Mouse (Mus musculus) embryonic facial prominence, embryonic 15.5 days (tissue): ENCODE measurements around the gene Pigk. TPM values are rescaled to one million over a fixed set of nuclear protein-coding genes. Genes with fewer than 3 reads are reported as not detected.

Experiments used
- ATAC-seq: fragments of 200-750 bp; cut with Nextera tagmentation; 2 replicates; pipeline ENCODE4 v1.8.0; 2017; ENCODE audit warnings: low read depth, moderate TSS enrichment; ENCODE audit not compliant: insufficient number of reproducible peaks, low FRiP score, low TSS enrichment
- H3K27ac ChIP-seq: fragments of 300-500 bp; sonication (generic); replicated peaks from 2 replicates; pipeline ENCODE4 v1.5.1; 2015; ENCODE audit warnings: mild to moderate bottlenecking, inconsistent platforms
- H3K27me3 ChIP-seq: fragments of 300-500 bp; sonication (generic); 2 replicates; pipeline ENCODE4 v1.6.1; 2015; ENCODE audit warnings: inconsistent platforms
- H3K36me3 ChIP-seq: fragments of 300-500 bp; sonication (generic); 2 replicates; pipeline ENCODE4 v1.6.1; 2015; ENCODE audit warnings: mild to moderate bottlenecking, inconsistent platforms
- H3K4me1 ChIP-seq: fragments of 300-500 bp; sonication (generic); 2 replicates; pipeline ENCODE4 v1.6.1; 2015; ENCODE audit warnings: inconsistent platforms
- H3K4me2 ChIP-seq: fragments of 300-500 bp; sonication (generic); replicated peaks from 2 replicates; pipeline ENCODE4 v1.6.1; 2015; ENCODE audit warnings: mild to moderate bottlenecking, inconsistent platforms
- H3K4me3 ChIP-seq: fragments of 300-500 bp; sonication (generic); replicated peaks from 2 replicates; pipeline ENCODE4 v1.5.1; 2015; ENCODE audit warnings: mild to moderate bottlenecking, inconsistent platforms
- H3K9ac ChIP-seq: fragments of 300-500 bp; sonication (generic); 2 replicates; pipeline ENCODE4 v1.6.1; 2015; ENCODE audit warnings: inconsistent platforms
- H3K9me3 ChIP-seq: fragments of 300-500 bp; sonication (generic); replicated peaks from 2 replicates; pipeline ENCODE4 v1.6.1; 2016; ENCODE audit warnings: inconsistent platforms
- WGBS: fragments of 180-500 bp; shearing (Covaris S2); methylation state at CpG from one replicate; pipeline ENCODE4 v1.1.7; 2015; 5-methylcytosine and 5-hydroxymethylcytosine counted together
- polyA plus RNA-seq: library from polyadenylated mRNA; unstranded; fragments of >200 nt; fragmentation: Nextera tagmentation; extraction: Ambion mirVana; gene quantifications from 2 replicates; pipeline ENCODE4 v1.2.1, GENCODE M21; 2015

The Pigk gene
- polyA plus RNA-seq, 1 experiment from 2014 or later = 41.9 TPM

GRCm38 (mm10) chr3:152928287-152928975 is 214.5 kb downstream of the Pigk start:
- H3K4me2 ChIP-seq = no peak overlapping the region
- H3K4me3 ChIP-seq = no peak overlapping the region
- H3K27me3 ChIP-seq = no peaks in the 10 kb centered on the region
- WGBS = 51% methylated on average over 13 of the region's 13 CpGs
- no peak for ATAC-seq
- H3K9ac ChIP-seq = no peak overlapping the region
- no peaks in the 10 kb centered on the region for H3K36me3 ChIP-seq
- H3K4me1 ChIP-seq = 0 out of 2 replicates have a peak, but pooled peaks cover 4% of the 10 kb centered on the region
- no peaks in the 10 kb centered on the region for H3K9me3 ChIP-seq
- no peak overlapping the region for H3K27ac ChIP-seq

- no peaks in the 10 kb centered on the region for H3K9me3 ChIP-seq
- H3K4me1 ChIP-seq = 0 out of 2 replicates have a peak, but pooled peaks cover 4% of the 10 kb centered on the region
- no peaks in the 10 kb centered on the region for H3K36me3 ChIP-seq
- H3K27ac ChIP-seq = no peak overlapping the region
- no peaks in the 10 kb centered on the region for H3K27me3 ChIP-seq
- peak; percentile 73 for ATAC-seq
- H3K9ac ChIP-seq = no peak overlapping the region
- no peak overlapping the region for H3K4me2 ChIP-seq
- H3K4me3 ChIP-seq = no peak overlapping the region
- WGBS = 65% methylated on average over 10 of the region's 10 CpGs
Observed at GRCm38 (mm10) chr3:152929256-152929787, 215.4 kb downstream of the Pigk start.

- Histone ChIP-seq H3K4me3 (no peak overlapping the region), H3K27ac (no peak overlapping the region), H3K4me1 (0 out of 2 replicates have a peak, but pooled peaks cover 4% of the 10 kb centered on the region), H3K9me3 (no peaks in the 10 kb centered on the region), H3K36me3 (no peaks in the 10 kb centered on the region), H3K9ac (no peak overlapping the region), H3K4me2 (no peak overlapping the region), H3K27me3 (no peaks in the 10 kb centered on the region)
- 73% methylated on average over 7 of the region's 7 CpGs for WGBS
- peak; percentile 47; the same call in 1 of the 2 replicates for ATAC-seq
Observed at GRCm38 (mm10) chr3:152929788-152930281, 215.9 kb downstream of the Pigk start.

GRCm38 (mm10) chr3:152931354-152931753 is 217.5 kb downstream of the Pigk start:
- no peaks in the 10 kb centered on the region for H3K36me3 ChIP-seq
- no peaks in the 10 kb centered on the region for H3K9me3 ChIP-seq
- 0 out of 2 replicates have a peak, but pooled peaks cover 4% of the 10 kb centered on the region for H3K4me1 ChIP-seq
- H3K27me3 ChIP-seq = no peaks in the 10 kb centered on the region
- no peak overlapping the region for H3K4me2 ChIP-seq
- WGBS = 86% methylated on average over 3 of the region's 3 CpGs
- ATAC-seq = no peak
- H3K9ac ChIP-seq = no peak overlapping the region
- no peak overlapping the region for H3K27ac ChIP-seq
- H3K4me3 ChIP-seq = no peak overlapping the region

- Histone ChIP-seq H3K9ac (no peak overlapping the region), H3K9me3 (no peaks in the 10 kb centered on the region), H3K27me3 (no peaks in the 10 kb centered on the region), H3K27ac (no peak overlapping the region), H3K4me2 (no peak overlapping the region), H3K4me1 (0 out of 2 replicates have a peak, but pooled peaks cover 4% of the 10 kb centered on the region), H3K4me3 (no peak overlapping the region), H3K36me3 (no peaks in the 10 kb centered on the region)
- ATAC-seq = no peak
- WGBS = 76% methylated on average over 4 of the region's 4 CpGs
Observed at GRCm38 (mm10) chr3:152932096-152932495, 218.2 kb downstream of the Pigk start.

GRCm38 (mm10) chr3:152932544-152932943 is 218.6 kb downstream of the Pigk start:
- no peaks in the 10 kb centered on the region for H3K9me3 ChIP-seq
- H3K27me3 ChIP-seq = no peaks in the 10 kb centered on the region
- no peak overlapping the region for H3K9ac ChIP-seq
- H3K36me3 ChIP-seq = no peaks in the 10 kb centered on the region
- 91% methylated on average over 2 of the region's 2 CpGs for WGBS
- no peak overlapping the region for H3K27ac ChIP-seq
- ATAC-seq = no peak
- 0 out of 2 replicates have a peak, but pooled peaks cover 4% of the 10 kb centered on the region for H3K4me1 ChIP-seq
- H3K4me2 ChIP-seq = no peak overlapping the region
- H3K4me3 ChIP-seq = no peak overlapping the region

- 91% methylated on average over 3 of the region's 3 CpGs for WGBS
- Histone ChIP-seq H3K27me3 (no peaks in the 10 kb centered on the region), H3K9me3 (no peaks in the 10 kb centered on the region), H3K9ac (no peak overlapping the region), H3K27ac (no peak overlapping the region), H3K36me3 (no peaks in the 10 kb centered on the region), H3K4me3 (no peak overlapping the region), H3K4me1 (no peaks in the 10 kb centered on the region), H3K4me2 (no peak overlapping the region)
- ATAC-seq = no peak
Observed at GRCm38 (mm10) chr3:152933737-152934136, 219.8 kb downstream of the Pigk start.

GRCm38 (mm10) chr3:152936313-152936712 is 222.4 kb downstream of the Pigk start:
- 91% methylated on average over 3 of the region's 3 CpGs for WGBS
- no peaks in the 10 kb centered on the region for H3K36me3 ChIP-seq
- H3K4me1 ChIP-seq = no peaks in the 10 kb centered on the region
- H3K4me3 ChIP-seq = no peak overlapping the region
- no peaks in the 10 kb centered on the region for H3K27me3 ChIP-seq
- H3K9me3 ChIP-seq = no peaks in the 10 kb centered on the region
- ATAC-seq = no peak
- no peak overlapping the region for H3K27ac ChIP-seq
- H3K4me2 ChIP-seq = no peak overlapping the region
- H3K9ac ChIP-seq = no peak overlapping the region

- H3K4me1 ChIP-seq = no peaks in the 10 kb centered on the region
- no peak overlapping the region for H3K9ac ChIP-seq
- H3K4me2 ChIP-seq = no peak overlapping the region
- 75% methylated on average over 5 of the region's 5 CpGs for WGBS
- H3K36me3 ChIP-seq = no peaks in the 10 kb centered on the region
- no peak for ATAC-seq
- H3K4me3 ChIP-seq = no peak overlapping the region
- H3K9me3 ChIP-seq = no peaks in the 10 kb centered on the region
- H3K27me3 ChIP-seq = no peaks in the 10 kb centered on the region
- no peak overlapping the region for H3K27ac ChIP-seq
Observed at GRCm38 (mm10) chr3:152941671-152942070, 227.8 kb downstream of the Pigk start.

- no peak; the same call in 1 of the 2 replicates for ATAC-seq
- H3K9me3 ChIP-seq = no peaks in the 10 kb centered on the region
- no peaks in the 10 kb centered on the region for H3K36me3 ChIP-seq
- H3K27ac ChIP-seq = no peak overlapping the region
- H3K4me2 ChIP-seq = 0 out of 2 replicates have a peak overlapping the region, but pooled peaks have one; percentile 12
- WGBS = 62% methylated on average over 11 of the region's 11 CpGs
- H3K4me1 ChIP-seq = no peaks in the 10 kb centered on the region
- H3K4me3 ChIP-seq = no peak overlapping the region
- H3K27me3 ChIP-seq = no peaks in the 10 kb centered on the region
- no peak overlapping the region for H3K9ac ChIP-seq
Observed at GRCm38 (mm10) chr3:152942985-152943384, 229.1 kb downstream of the Pigk start.

GRCm38 (mm10) chr3:152944766-152945165 is 230.9 kb downstream of the Pigk start:
- H3K27me3 ChIP-seq = no peaks in the 10 kb centered on the region
- 65% methylated on average over 3 of the region's 3 CpGs for WGBS
- no peak for ATAC-seq

More at GRCm38 (mm10) chr3:152944766-152945165, 230.9 kb downstream of the Pigk start:
- no peaks in the 10 kb centered on the region for H3K36me3 ChIP-seq
- no peak overlapping the region for H3K4me2 ChIP-seq
- H3K4me3 ChIP-seq = no peak overlapping the region
- H3K27ac ChIP-seq = no peak overlapping the region
- no peaks in the 10 kb centered on the region for H3K4me1 ChIP-seq
- no peaks in the 10 kb centered on the region for H3K9me3 ChIP-seq
- H3K9ac ChIP-seq = no peak overlapping the region
